24 mouse cellular contexts compared by ENCODE assay signal in the genomic region with DNA sequence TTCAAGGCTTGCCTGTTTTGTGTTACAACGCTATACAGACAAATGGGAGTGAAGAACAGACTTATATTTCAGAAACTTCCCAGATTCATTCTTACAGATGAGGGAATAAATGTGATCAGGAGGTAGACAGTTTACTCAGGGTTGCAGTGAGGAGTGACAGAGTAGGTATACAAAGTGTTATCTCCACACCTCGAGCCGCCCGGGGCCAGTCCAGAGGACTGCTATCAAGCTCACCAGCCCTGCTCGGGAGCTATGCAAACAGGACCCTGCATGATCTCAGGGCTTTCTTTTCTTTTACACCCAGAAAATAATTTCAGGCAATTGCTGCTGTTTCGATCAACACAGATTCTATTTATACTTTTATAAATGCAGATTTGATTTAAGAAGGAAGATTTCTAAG.
"Had no signal": no experiment of that assay in that cellular context is flagged by ENCODE, and none has a peak within 500 bp of the region (broad histone marks: within the 10 kb centered on the region; RNA-seq: fewer than 3 reads in every experiment).

No protein-coding gene starts in this region.

- H3K4me2 ChIP-seq: heart, embryonic 12.5 days; hindbrain, embryonic 12.5 days; hindbrain, embryonic 14.5 days; kidney, embryonic 15.5 days; limb, embryonic 13.5 days; limb, embryonic 15.5 days; liver, embryonic 12.5 days had no signal

- H3K27ac ChIP-seq: heart, embryonic 10.5 days; hindbrain, embryonic 10.5 days; hindbrain, embryonic 12.5 days; hindbrain, embryonic 14.5 days; kidney, embryonic 15.5 days; kidney, postnatal 0 days; limb, embryonic 13.5 days; limb, embryonic 15.5 days; liver, embryonic 12.5 days had no signal

- H3K4me1 ChIP-seq: heart, embryonic 10.5 days; heart, embryonic 12.5 days; hindbrain, embryonic 12.5 days; kidney, embryonic 15.5 days; limb, embryonic 15.5 days; liver, embryonic 12.5 days had no signal

- H3K36me3 ChIP-seq: heart, embryonic 10.5 days; heart, embryonic 12.5 days; hindbrain, embryonic 10.5 days; hindbrain, embryonic 12.5 days; kidney, embryonic 15.5 days; limb, embryonic 13.5 days; limb, embryonic 15.5 days; liver, embryonic 12.5 days had no signal

- ATAC-seq: hindbrain, embryonic 16.5 days; inflammation-experienced regulatory T-cells, adult 6 months; liver, embryonic 12.5 days had no signal

- H3K9ac ChIP-seq: forebrain, postnatal 0 days; heart, embryonic 12.5 days; hindbrain, embryonic 12.5 days; hindbrain, embryonic 14.5 days; kidney, embryonic 15.5 days; limb, embryonic 13.5 days; limb, embryonic 15.5 days; liver, embryonic 12.5 days had no signal

- H3K27me3 ChIP-seq: hindbrain, embryonic 12.5 days; kidney, embryonic 15.5 days; limb, embryonic 13.5 days; limb, embryonic 15.5 days; liver, embryonic 12.5 days had no signal

- H3K9me3 ChIP-seq: heart, embryonic 10.5 days; heart, embryonic 12.5 days; hindbrain, embryonic 10.5 days; hindbrain, embryonic 12.5 days; kidney, embryonic 15.5 days; limb, embryonic 13.5 days; limb, embryonic 15.5 days; liver, embryonic 12.5 days had no signal

- H3K4me3 ChIP-seq: heart, embryonic 10.5 days; heart, embryonic 12.5 days; hindbrain, embryonic 10.5 days; hindbrain, embryonic 12.5 days; kidney, embryonic 15.5 days; limb, embryonic 13.5 days; limb, embryonic 15.5 days; liver, embryonic 12.5 days had no signal

- DNase-seq: forebrain, postnatal 0 days; gastrocnemius, postnatal 14 days; heart, adult 18-20 months; heart, postnatal 10 days; heart, postnatal 4 days; kidney, adult 18-20 months; kidney, adult 8-10 months; kidney, postnatal 14 days; kidney, postnatal 36 days; layer of hippocampus, adult 9-11 months; layer of hippocampus, postnatal 36 days; left cerebral cortex, postnatal 4 days had no signal
